Mouse (Mus musculus) ES-Bruce4 (cell line): ENCODE measurements around the gene Ltbp1.

Experiments used
- CTCF ChIP-seq: IDR thresholded peaks from one replicate; pipeline ENCODE4 v1.8.1; 2011; ENCODE audit warnings: low read depth, low read length
- POLR2A ChIP-seq: IDR thresholded peaks from one replicate; pipeline ENCODE4 v1.8.1; 2011; ENCODE audit warnings: low read length; ENCODE audit not compliant: insufficient read depth

DNA sequence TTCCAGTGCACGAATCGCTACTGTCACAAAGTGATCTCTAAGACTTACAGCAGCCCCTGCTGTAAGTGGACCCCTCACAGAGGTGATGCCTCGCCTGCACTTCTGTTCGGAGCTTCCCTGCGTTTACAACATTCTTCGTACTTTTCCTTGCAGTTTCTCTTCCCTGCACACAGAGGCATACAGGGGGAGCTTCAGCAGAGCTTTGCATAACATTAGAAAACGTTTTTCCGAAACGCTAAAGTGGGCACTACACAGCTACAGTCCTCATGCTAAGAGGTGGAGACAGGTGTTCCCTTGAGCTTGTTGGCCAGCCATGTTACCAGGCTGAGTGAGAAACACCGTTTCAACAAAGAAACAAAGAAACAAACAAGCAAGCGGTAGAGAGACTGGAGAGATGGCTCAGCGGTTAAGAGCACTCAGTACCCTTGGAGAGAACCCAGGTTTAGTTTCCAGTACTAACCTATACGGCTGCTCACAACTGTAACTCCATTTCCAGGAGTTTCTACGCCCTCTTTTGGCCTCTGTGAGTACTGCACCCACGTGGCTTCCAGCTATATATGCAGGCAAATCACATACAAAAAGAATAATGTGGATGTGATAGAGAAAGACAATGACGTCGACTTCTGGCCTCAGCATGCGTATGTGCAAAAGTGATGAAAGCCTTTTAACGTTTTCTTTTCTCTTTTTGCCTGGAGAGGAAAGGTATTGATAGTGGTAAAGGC, 69.8 kb downstream of the Ltbp1 start:
- TF ChIP-seq CTCF (peak; percentile 36), POLR2A (no peak)
